Mouse (Mus musculus): ENCODE measurements around the gene Nipsnap3a. TPM values are rescaled to one million over a fixed set of nuclear protein-coding genes. Genes with fewer than 3 reads are reported as not detected.

Nipsnap3a gene
- 107 and 121 TPM in 2 replicates for polyA plus RNA-seq (2012; rRNA removed)

- peak within 1 kb of the TSS; percentile 81 for H3K4me3 ChIP-seq (ENCODE audit: control insufficient read depth, low read depth, low read length)
- H3K36me3 ChIP-seq (ENCODE audit: control insufficient read depth, insufficient read depth, low read length), result no peaks in the 10 kb centered on the region
- peaks cover 4% of the 10 kb centered on the region for H3K4me1 ChIP-seq (ENCODE audit: control insufficient read depth, insufficient read depth, low read length)
- TF ChIP-seq CTCF (IDR thresholded peaks at IDR 0.05; ENCODE audit: control insufficient read depth, insufficient read depth, insufficient replicate concordance, low read depth, low read length) (no peak), POLR2A (IDR thresholded peaks at IDR 0.05; ENCODE audit: control insufficient read depth, low read depth, low read length) (peak; percentile 74; the same call in 1 of the 2 replicates)
- no peaks in the 10 kb centered on the region for H3K27me3 ChIP-seq (ENCODE audit: control insufficient read depth, insufficient read depth, low read length)
- no peak within 1 kb of the TSS for H3K27ac ChIP-seq (ENCODE audit: control insufficient read depth, insufficient read depth, low read depth, low read length)
Measured at GRCm38 (mm10) chr4:52989248-52989647, at the start of gene Nipsnap3a. Gene Nipsnap3a, plus strand, starts transcription at chr4:52989272.

- no peaks in the 10 kb centered on the region for H3K4me1 ChIP-seq (ENCODE audit: control insufficient read depth, insufficient read depth, low read length)
- TF ChIP-seq POLR2A (IDR thresholded peaks at IDR 0.05; ENCODE audit: control insufficient read depth, low read depth, low read length), result no peak
- no peaks in the 10 kb centered on the region for H3K36me3 ChIP-seq (ENCODE audit: control insufficient read depth, insufficient read depth, low read length)
Measured at GRCm38 (mm10) chr4:52946665-52947064, 42.4 kb upstream of the Nipsnap3a start.

GRCm38 (mm10) chr4:52949005-52949404, 40.1 kb upstream of the Nipsnap3a start:
- Histone ChIP-seq H3K27ac (ENCODE audit: control insufficient read depth, insufficient read depth, low read depth, low read length) (no peak overlapping the region), H3K36me3 (ENCODE audit: control insufficient read depth, insufficient read depth, low read length) (no peaks in the 10 kb centered on the region), H3K4me3 (ENCODE audit: control insufficient read depth, low read depth, low read length) (no peak overlapping the region), H3K27me3 (ENCODE audit: control insufficient read depth, insufficient read depth, low read length) (no peaks in the 10 kb centered on the region), H3K4me1 (ENCODE audit: control insufficient read depth, insufficient read depth, low read length) (no peaks in the 10 kb centered on the region)
- TF ChIP-seq POLR2A (IDR thresholded peaks at IDR 0.05; ENCODE audit: control insufficient read depth, low read depth, low read length) (no peak), CTCF (IDR thresholded peaks at IDR 0.05; ENCODE audit: control insufficient read depth, insufficient read depth, insufficient replicate concordance, low read depth, low read length) (no peak)

More at GRCm38 (mm10) chr4:52946665-52947064, 42.4 kb upstream of the Nipsnap3a start:
- Histone ChIP-seq H3K27ac (ENCODE audit: control insufficient read depth, insufficient read depth, low read depth, low read length) (no peak overlapping the region), H3K4me3 (ENCODE audit: control insufficient read depth, low read depth, low read length) (no peak overlapping the region), H3K27me3 (ENCODE audit: control insufficient read depth, insufficient read depth, low read length) (no peaks in the 10 kb centered on the region)

DNA sequence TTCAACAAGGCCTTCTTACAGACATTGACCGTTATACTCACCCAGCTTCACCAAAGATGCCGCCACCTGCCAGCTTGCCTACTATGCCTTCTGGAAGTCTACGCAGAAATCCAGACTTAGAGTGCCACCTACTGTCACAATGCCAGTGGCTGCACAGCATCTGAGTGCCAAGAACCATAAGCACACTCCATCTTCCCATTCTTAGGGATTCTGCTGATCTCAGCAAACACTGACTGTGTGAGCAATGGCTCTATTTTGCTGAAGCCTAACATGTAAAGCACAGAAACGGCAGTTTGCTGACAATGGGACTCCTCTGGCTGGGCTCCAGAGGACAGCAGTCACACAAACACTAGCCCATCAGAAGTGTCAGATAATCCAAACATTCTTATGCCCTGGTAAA, 30.4 kb upstream of the Nipsnap3a start:
- Histone ChIP-seq H3K27me3 (ENCODE audit: control insufficient read depth, insufficient read depth, low read length) (no peaks in the 10 kb centered on the region), H3K36me3 (ENCODE audit: control insufficient read depth, insufficient read depth, low read length) (no peaks in the 10 kb centered on the region), H3K4me1 (ENCODE audit: control insufficient read depth, insufficient read depth, low read length) (no peaks in the 10 kb centered on the region), H3K27ac (ENCODE audit: control insufficient read depth, insufficient read depth, low read depth, low read length) (no peak overlapping the region), H3K4me3 (ENCODE audit: control insufficient read depth, low read depth, low read length) (no peak overlapping the region)
- TF ChIP-seq POLR2A (IDR thresholded peaks at IDR 0.05; ENCODE audit: control insufficient read depth, low read depth, low read length) (no peak), CTCF (IDR thresholded peaks at IDR 0.05; ENCODE audit: control insufficient read depth, insufficient read depth, insufficient replicate concordance, low read depth, low read length) (peak; percentile 26; the same call in 1 of the 2 replicates)

GRCm38 (mm10) chr4:52964247-52964646, 24.8 kb upstream of the Nipsnap3a start, which contains the start of gene Olfr270:
Gene Olfr270, plus strand, starts transcription at chr4:52964547.
- no peaks in the 10 kb centered on the region for H3K4me1 ChIP-seq (ENCODE audit: control insufficient read depth, insufficient read depth, low read length)
- H3K27me3 ChIP-seq (ENCODE audit: control insufficient read depth, insufficient read depth, low read length), result no peaks in the 10 kb centered on the region
- no peak within 1 kb of the TSS for H3K27ac ChIP-seq (ENCODE audit: control insufficient read depth, insufficient read depth, low read depth, low read length)
- TF ChIP-seq CTCF (IDR thresholded peaks at IDR 0.05; ENCODE audit: control insufficient read depth, insufficient read depth, insufficient replicate concordance, low read depth, low read length) (no peak), POLR2A (IDR thresholded peaks at IDR 0.05; ENCODE audit: control insufficient read depth, low read depth, low read length) (no peak)
- H3K4me3 ChIP-seq (ENCODE audit: control insufficient read depth, low read depth, low read length), result no peak within 1 kb of the TSS
- no peaks in the 10 kb centered on the region for H3K36me3 ChIP-seq (ENCODE audit: control insufficient read depth, insufficient read depth, low read length)

GRCm38 (mm10) chr4:52985216-52985615, 3.9 kb upstream of the Nipsnap3a start:
- H3K4me1 ChIP-seq (ENCODE audit: control insufficient read depth, insufficient read depth, low read length), result peaks cover 4% of the 10 kb centered on the region
- no peaks in the 10 kb centered on the region for H3K27me3 ChIP-seq (ENCODE audit: control insufficient read depth, insufficient read depth, low read length)
- TF ChIP-seq CTCF (IDR thresholded peaks at IDR 0.05; ENCODE audit: control insufficient read depth, insufficient read depth, insufficient replicate concordance, low read depth, low read length), result no peak
- TF ChIP-seq POLR2A (IDR thresholded peaks at IDR 0.05; ENCODE audit: control insufficient read depth, low read depth, low read length), result no peak
- H3K36me3 ChIP-seq (ENCODE audit: control insufficient read depth, insufficient read depth, low read length), result no peaks in the 10 kb centered on the region
- no peak overlapping the region for H3K27ac ChIP-seq (ENCODE audit: control insufficient read depth, insufficient read depth, low read depth, low read length)
- H3K4me3 ChIP-seq (ENCODE audit: control insufficient read depth, low read depth, low read length), result no peak overlapping the region

DNA sequence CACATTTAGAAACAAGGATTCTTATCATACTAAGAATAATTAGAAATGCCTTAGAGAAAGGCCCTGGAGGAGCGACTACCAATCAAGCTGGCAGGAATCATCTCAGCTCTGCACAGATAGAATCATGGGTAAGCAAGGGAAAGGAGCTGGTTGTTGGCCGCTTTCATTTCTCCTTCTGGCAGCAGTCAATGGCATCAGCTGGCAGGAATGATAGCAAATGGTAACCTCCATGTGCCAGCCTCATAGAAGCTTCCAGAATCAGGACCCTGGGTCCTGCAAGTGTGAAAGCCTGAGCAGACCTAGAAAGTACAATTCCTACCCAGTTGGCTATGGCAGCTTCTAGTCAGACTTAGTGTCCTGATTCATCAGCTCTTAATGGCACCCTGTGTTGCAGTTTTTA, 2.8 kb upstream of the Nipsnap3a start:
- TF ChIP-seq CTCF (IDR thresholded peaks at IDR 0.05; ENCODE audit: control insufficient read depth, insufficient read depth, insufficient replicate concordance, low read depth, low read length) (no peak), POLR2A (IDR thresholded peaks at IDR 0.05; ENCODE audit: control insufficient read depth, low read depth, low read length) (no peak)
- Histone ChIP-seq H3K27me3 (ENCODE audit: control insufficient read depth, insufficient read depth, low read length) (no peaks in the 10 kb centered on the region), H3K4me3 (ENCODE audit: control insufficient read depth, low read depth, low read length) (no peak overlapping the region), H3K27ac (ENCODE audit: control insufficient read depth, insufficient read depth, low read depth, low read length) (no peak overlapping the region), H3K4me1 (ENCODE audit: control insufficient read depth, insufficient read depth, low read length) (peaks cover 4% of the 10 kb centered on the region), H3K36me3 (ENCODE audit: control insufficient read depth, insufficient read depth, low read length) (no peaks in the 10 kb centered on the region)

GRCm38 (mm10) chr4:52999449-52999848, 10.4 kb downstream of the Nipsnap3a start:
- Histone ChIP-seq H3K4me3 (ENCODE audit: control insufficient read depth, low read depth, low read length) (no peak overlapping the region), H3K36me3 (ENCODE audit: control insufficient read depth, insufficient read depth, low read length) (no peaks in the 10 kb centered on the region), H3K27me3 (ENCODE audit: control insufficient read depth, insufficient read depth, low read length) (no peaks in the 10 kb centered on the region), H3K4me1 (ENCODE audit: control insufficient read depth, insufficient read depth, low read length) (no peaks in the 10 kb centered on the region), H3K27ac (ENCODE audit: control insufficient read depth, insufficient read depth, low read depth, low read length) (no peak overlapping the region)
- no peak for TF ChIP-seq POLR2A (IDR thresholded peaks at IDR 0.05; ENCODE audit: control insufficient read depth, low read depth, low read length)
- no peak for TF ChIP-seq CTCF (IDR thresholded peaks at IDR 0.05; ENCODE audit: control insufficient read depth, insufficient read depth, insufficient replicate concordance, low read depth, low read length)

All from testis, adult 2 months (tissue).